Mouse (Mus musculus): ENCODE results near the gene Sema3c.

The Sema3c gene

DNA sequence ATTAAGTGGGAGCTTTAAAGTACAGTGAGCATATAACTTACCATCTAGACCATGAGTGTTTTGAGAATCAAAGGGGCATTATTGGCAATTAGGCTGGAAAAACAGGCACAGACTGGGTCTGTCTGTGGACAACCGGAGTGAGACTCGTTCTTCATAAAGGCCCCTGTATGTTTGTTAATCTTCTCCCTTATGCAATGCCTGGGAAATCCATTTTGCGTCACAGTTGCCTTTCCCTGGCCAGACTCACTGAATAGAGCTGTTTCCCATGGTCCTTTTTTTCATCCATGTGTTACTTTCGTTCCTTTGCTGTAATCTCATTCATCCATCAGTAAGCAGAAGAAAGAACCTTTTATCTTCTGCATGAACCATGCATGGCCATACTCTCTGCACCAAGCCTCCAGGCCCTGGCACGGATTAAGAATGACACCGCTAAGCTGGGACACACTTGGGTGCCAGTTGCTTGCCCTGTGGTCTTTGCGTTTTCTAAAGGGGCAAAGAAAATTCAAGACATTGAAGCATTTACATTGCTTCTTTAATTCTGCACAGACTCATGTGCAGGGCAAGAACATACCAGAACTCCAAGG is 73.7 kb downstream of the Sema3c start:
- no peak for DNase-seq (ENCODE audit: low spot score in 2 of 2)

DNA sequence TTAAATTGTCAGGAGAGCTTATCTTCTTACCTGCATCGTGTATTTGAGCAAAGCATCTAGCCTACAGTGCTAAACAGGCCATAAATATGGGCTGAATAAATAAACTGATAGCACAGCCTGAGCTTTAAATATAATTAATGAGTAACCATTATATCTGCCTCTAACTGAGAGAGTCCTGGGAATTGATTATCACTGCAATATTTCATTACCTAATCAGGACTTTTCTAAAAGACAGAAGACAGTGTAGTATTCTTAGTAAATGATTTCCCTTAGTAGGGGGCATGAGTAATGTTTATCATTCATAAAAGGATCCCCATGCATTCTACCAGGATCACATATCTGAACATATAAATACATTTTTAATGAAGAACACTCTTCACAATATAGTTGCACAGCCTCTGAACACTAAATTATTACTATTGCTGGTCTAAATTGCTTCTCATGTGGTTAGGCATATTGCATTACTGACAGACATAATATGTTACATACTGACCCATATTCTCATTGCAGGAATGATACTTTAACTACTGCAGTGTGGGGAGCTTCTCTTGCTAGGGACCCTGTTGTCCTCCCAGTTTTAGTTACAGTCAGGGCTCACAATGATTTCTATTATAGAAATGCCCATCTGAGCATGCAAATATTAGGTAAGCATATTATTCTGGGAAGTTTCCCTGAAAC is 74.9 kb downstream of the Sema3c start:
- no peak for DNase-seq (ENCODE audit: low spot score in 2 of 2)

DNA sequence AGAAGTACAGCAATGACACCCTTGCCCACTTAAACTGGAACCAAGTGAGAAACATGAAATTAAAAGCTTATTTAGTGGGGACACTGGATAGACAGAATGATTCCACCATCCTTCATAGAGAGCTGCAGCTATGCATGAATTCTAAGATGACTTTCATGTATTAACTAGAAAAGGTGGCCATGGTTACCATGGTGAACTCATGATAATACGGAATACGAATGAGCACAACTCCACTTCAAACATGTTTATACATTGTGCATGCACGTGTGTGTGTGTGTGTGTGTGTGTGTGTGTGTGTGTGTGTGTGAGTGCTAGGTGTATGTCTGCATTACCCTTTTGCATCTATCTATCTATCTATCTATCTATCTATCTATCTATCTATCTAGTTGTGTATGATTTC is 87.1 kb downstream of the Sema3c start:
- DNase-seq (ENCODE audit: low spot score in 2 of 2): no peak

DNA sequence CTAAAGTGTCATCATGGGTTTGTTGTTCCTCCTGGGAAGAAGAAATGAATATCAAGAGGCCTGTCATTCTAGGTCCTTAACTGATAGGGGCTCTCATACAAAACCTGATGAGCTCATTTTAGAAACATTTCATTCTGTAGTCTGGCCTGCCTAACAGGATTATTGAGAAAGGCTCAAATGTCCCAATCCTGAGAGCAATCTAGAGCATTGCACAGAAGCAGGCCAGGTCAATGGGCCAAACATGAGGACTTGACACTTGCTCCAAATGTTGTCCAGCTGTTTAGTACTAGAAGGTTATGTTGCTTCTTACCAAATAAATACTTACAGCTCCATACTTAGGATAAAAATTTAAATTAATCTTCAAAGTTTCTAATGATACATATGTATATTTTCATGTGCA is 97.3 kb downstream of the Sema3c start:
- DNase-seq (ENCODE audit: low spot score in 2 of 2): no peak

DNA sequence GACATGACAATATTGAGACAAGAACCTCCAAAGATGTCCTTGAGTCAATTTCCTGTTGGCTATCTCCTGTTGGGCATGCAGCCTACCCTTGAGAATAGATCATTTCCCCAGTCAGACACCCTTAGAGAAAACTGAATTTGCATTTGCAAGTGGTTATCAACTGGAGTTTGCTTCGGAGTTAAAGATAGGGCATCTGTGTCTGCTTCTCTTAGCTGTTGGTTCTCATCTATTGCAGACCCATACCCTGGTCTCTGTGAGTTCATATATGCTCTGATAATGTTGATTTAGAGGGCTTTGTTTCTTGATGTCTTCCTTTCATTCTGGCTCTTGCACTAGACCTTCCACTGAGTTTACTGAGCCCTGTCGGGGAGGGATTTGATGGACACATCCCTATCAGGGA is 106.8 kb downstream of the Sema3c start:
- DNase-seq (ENCODE audit: low spot score in 2 of 2): no peak

DNA sequence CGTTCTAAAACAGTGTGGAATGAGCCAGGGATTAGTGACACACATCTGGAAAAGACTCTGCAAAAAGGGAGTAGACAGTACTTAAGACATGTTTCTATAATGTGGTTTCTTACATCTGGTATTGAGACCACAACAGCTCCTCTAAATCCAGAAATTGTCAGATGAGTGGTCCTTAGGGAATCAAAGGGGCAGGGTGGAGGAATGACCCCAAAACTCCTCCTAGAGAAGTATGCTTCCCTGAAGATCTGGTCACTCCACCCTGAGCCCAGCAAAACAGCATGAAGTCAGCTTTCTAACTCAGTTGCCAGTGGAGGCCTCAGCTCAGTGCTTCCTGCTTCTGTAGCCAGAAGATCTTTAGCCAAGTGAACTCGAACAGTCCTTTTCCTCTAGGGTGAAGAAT is 115.0 kb downstream of the Sema3c start:
- DNase-seq (ENCODE audit: low spot score in 2 of 2): no peak

DNA sequence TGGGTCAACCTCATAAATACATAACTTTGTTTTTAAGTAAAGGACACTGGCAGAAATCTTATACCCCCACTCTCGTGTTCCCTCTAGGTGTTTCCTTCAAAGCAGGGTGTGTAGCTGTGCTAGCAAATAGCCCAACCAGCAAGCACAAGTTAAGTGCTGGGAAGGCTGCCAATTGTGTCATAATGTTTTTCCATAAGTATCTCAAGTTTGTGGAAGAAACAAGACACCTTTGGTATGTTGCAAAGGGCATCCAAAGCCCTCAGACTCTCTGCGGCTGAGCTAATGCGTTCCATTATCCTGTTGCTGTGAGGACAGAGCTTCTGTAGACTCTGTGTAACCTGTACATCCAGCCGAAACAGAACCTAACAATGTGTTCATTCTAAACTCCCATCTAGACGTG is 115.5 kb downstream of the Sema3c start:
- no peak for DNase-seq (ENCODE audit: low spot score in 2 of 2)

DNA sequence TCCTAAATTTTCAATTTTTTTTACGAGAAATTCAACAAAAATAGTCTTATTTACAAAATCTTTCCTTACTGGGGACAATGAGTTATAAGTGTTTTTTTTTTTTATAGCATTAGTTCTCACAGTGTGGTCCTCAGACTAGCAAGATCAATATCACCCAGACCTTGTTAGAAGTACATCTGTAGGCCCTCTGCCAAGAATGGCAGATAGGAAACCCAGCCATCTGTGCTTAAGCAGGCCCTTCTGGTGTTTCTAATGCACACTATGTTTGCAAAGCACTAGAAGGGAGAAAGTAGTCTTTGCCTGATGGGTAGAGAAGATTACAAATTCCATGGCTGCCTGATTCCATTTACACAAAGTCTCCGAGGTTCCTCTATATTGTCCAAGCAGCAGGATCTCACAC is 121.3 kb downstream of the Sema3c start:
- no peak for DNase-seq (ENCODE audit: low spot score in 2 of 2)

DNA sequence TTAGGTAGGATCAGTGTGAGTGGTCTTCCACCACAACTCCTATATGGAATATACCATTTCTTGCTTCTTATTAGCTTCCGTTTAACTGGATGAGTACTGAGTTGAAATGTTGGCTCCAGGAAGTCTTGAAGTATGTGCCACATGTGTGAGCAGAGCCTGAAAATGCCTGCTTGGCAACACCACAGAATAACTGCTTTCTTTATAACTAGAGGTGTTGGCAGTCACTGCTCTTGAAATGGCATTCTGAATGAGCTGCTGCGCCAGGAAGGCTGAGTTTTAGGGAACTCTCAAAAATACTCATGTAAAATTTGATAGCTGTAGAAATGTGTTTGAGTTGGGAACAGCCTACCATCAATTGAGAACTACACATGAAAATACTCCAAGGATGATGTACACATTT is 124.8 kb downstream of the Sema3c start:
- peak in 1 of 2 experiments; percentile 1 for DNase-seq (ENCODE audit: low spot score in 2 of 2)

DNA sequence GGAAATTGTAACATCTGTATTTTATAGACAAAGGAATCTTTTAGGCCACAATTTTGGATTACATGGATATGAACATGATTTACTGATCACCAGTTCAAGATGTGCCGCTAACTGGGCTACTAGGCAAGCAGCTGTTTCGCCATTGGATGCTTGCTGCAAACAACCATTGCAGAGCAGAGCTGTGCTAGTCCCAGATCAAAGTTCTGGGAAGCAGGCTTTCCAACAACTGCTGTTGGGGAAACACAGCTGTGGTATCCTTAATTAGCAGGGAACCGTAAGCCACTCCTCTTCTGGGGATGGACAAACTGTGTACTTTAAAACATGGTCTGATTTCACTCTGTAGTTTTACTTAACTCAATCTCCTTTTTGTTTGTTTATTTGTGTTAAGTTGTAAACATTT is 130.1 kb downstream of the Sema3c start:
- DNase-seq (ENCODE audit: low spot score in 2 of 2): no peak

DNA sequence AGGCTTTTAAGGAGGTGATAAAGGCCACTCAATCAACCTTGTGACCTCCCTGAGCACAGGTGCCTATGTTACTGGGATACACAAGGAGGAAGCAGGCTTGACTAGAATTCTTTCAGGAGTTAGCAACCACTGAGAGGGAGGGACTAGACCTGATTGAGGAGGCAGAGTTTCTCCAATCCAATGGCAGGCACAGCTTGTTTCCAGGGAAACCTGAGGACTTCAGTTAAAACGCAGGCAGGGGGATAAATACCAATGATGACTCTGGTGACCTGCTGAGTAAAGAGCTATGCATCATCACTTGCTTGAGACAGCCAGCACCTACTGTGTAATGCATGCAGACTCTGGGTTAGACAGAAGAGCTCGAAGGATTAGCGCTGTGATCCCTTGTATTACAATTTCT is 133.0 kb downstream of the Sema3c start:
- DNase-seq (ENCODE audit: low spot score in 2 of 2): no peak

DNA sequence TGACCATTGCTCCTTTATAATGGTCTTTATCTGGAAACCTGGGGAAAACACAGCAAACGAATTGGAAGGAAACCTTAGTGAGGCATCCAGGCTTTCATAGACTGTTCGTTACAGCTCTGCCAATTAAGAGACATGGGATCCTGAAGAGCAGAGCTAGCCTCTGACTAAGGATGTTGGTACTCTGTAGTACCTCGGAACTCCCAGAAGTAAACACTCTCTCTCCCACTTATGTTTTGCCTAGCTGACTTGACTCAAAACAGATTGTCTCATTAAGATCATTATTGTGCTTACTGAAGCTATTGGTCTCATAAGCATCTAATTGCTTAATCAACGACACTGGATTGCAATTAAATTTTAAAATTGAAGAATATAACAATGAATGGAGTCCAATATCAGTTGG is 138.3 kb downstream of the Sema3c start:
- no peak for DNase-seq (ENCODE audit: low spot score in 2 of 2)

DNA sequence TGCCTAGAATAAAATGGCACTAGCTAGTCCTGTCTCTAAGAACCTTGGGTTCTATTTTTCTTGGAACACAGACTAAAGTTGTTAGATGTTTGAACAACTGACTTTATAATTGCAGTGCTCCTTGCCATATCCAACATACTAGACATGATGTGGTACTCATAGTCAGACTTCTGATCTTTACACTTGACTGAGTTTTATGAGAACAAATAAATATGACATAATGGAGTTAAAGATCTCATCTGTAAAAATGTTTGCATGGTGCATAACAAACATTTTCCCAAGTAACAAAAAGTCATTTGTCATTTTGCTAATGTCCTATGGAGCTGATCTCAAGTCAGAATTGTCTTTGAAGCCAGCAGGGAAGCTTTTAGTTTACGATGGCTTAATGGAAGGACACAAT is 141.1 kb downstream of the Sema3c start:
- DNase-seq (ENCODE audit: low spot score in 2 of 2): no peak

DNA sequence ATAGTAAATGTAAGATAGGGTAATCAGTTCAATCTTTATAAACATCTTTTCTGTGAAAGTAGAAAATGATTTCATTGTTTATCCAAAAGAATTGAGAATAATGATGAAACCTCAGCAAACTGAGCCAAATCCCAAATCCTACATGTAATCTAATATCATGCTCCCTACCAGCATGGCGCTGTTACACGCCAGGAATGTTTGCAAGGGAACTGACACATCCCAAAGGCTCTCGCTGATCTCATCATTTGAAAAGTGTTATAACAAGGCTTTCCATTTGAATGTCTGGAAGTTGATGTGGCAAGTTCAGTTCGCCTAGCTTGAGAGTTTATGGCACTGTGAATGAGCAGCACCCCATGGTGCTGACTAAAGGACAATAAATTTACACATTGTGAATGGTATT is 145.9 kb downstream of the Sema3c start:
- no peak for DNase-seq (ENCODE audit: low spot score in 2 of 2)

DNA sequence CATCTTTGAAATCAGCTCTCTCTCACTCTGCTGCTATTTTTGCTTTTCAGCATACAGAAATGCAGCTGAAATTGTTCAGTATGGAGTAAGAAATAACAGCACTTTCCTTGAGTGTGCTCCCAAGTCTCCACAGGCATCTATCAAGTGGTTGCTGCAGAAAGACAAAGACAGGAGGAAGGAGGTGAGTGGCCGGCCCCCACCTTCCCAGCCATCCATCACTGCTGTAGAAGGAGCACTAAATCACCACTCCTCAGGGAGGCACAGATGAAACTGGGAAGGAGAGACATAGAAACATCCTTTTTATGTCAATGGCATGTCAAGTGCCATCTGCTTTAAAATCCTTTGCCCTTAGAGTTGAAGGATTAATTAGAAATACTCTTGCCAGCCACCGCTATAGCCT is 149.9 kb downstream of the Sema3c start:
- no peak for DNase-seq (ENCODE audit: low spot score in 2 of 2)

DNA sequence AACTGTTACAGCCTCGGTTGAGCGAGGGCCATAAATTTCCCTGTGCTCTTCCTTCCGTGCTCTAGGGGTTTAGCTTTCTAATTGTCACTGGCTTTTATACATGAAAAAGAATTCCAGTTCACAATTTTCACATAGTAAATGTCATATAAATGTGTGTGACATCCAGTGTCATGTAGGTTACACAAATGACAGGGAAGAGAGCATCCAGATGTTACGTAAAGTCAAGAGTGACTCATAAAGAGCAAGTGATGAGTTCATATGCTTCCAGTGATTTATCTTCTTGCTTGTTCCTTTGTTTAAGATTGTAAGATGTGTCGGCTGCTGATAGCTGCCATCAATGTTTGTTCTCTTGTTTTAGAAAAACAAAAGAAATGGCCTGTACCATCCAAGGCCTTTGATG is 154.0 kb downstream of the Sema3c start:
- no peak for DNase-seq (ENCODE audit: low spot score in 2 of 2)

DNA sequence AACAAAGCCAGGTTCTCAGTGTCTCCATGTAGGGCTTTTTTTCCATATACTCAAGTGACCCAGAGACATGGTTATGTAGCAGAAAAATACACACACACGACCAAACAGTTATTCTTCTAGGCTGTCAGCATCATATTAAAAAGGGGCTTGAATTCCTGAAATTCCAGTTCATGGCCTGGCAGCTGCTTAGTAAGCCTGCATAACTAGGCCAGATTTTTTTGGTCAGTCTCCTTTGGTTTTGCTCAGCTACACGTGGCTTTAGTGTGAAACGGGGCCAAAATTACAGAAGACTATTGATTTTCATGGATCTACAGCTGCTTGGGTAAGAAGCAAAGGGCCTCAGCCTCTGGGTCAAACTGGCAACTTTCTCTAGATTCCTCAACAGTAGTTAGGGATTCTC is 165.7 kb downstream of the Sema3c start:
- DNase-seq (ENCODE audit: low spot score in 2 of 2): no peak

DNA sequence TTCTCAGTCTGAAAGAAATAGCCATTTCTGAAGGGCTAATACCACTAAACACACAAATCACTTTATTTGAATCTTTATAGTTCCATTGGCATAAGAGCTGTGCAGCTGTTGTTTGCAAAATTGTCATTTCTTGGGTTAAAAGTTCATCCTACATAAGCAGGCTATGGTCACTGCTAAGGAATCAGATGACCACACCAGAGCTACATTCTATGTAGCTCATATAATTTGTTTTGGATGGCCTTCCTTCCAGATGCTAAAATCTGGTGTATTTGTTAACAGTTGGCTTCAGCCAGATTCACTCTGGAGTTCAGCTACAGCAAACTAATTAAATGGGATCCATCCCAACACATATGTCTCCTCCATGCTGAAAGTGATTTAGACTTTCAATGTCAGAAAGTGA is 172.4 kb downstream of the Sema3c start:
- DNase-seq (ENCODE audit: low spot score in 2 of 2): no peak

DNA sequence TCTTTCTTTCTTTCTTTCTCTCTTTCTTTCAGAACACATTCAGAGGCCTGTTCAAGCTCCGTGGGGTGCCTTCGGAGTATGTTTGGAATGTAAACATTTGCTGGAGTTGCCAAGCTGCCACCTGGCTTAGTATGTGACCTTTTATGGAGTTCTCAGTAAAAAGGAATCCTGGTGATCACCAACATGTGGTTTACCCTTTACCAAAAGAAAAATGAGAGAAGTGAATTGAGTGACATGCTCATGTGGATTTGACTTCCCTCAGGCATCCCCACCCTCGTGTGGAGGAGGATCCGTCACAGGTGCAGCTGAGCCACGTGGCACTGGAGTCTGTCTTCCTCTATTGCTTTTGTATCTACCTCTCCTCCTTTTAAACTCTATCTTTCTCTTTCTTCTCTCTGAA is 173.1 kb downstream of the Sema3c start:
- no peak for DNase-seq (ENCODE audit: low spot score in 2 of 2)

DNA sequence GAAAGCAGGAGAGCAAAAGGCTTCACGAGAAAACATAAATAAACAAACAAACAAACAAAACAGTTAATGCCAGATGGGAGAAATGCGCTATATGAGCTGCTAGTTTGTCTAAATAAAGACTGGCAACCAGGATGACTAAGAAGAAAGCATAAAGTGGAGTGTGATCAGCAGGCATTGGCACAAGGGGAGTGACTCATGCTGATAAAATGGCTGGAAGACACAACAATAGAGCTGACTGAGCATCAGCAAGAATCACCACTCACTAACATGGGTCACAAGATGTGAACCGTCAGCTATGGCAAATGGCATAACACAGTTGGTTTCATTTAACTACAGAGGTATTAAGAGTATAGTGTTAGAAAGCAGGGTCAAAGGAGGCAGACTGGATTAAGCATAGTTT is 174.2 kb downstream of the Sema3c start:
- DNase-seq (ENCODE audit: low spot score in 2 of 2): no peak

DNA sequence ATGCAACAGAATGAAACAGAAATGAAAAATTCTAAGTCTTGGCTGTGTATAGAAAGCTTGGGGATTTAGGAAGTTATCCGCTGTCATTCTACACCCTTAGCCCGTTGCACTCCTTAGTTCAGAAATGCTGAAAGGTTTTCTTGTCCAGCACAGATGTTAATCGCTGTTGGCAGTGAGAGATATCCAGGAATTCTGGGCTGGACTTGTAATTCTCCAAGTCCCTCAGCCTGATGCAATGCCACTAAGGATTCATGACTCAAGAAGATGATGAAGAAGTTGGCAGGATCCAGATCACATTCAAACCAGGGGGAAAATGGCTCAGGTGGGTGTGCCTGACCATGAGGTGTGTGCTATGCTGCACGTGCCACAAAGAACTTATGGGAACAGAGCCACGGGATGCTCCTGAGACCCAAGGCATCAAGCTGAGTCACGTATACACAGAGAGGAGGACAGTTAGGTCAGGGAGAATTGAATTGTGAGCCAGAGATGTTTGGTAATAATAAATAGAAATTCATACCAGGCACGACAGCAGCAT is 179.5 kb downstream of the Sema3c start:
- no peak for DNase-seq (ENCODE audit: low spot score in 2 of 2)

DNA sequence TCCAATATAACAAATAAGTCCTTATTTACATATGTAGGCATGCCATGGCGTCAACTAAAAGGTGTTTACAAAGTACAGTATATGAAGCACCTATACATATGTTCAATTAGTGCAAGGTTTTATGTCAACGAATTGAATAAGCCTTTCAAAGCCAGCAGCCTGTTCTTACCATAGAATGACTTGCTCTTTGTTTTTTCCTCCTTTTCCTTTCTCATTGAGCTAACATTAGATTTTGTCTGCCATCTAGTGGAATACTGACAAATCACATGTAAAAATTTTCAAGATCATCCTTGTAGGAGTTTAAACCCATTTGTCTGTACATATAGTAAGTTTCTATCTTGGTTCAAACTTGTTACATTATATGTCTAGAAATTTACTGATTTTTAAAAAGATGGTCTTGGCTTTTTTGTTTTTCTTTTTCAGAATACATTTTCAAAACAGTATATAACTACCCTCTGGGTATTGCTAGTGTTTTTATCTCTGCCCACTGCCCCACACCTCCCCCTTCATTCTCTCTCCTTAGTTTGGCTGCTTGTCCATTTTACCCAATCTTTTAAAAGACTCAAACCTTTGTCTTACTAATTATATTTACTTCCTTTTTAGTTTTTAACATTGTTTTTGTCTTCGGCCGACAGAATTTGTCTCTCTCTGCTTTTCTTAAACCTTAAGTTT is 192.1 kb downstream of the Sema3c start:
- DNase-seq (ENCODE audit: low spot score in 2 of 2): no peak

DNA sequence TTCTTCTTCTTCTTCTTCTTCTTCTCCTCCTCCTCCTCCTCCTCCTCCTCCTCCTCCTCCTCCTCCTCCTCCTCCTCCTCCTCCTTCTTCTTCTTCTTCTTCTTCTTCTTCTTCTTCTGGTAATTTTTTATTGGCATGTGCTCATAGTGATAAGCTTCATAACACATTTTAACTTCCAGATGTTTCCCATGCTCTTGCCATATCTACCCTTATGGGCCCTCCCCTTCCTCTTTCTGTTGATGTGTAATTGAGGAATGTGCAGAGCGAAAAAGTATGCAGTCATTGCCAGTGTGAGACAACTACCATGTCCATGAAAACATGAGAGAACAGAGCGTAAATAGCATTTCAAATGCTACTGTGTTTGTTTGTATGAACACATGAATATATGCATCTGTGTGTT is 196.2 kb downstream of the Sema3c start:
- no peak for DNase-seq (ENCODE audit: low spot score in 2 of 2)
